Mouse (Mus musculus) midbrain, embryonic 11.5 days (tissue): ENCODE measurements around the gene Heatr6. TPM values are rescaled to one million over a fixed set of nuclear protein-coding genes. Genes with fewer than 3 reads are reported as not detected.

Experiments used
- ATAC-seq: fragments of 200-750 bp; cut with Nextera tagmentation; 2 replicates; pipeline ENCODE4 v1.8.0; 2017; ENCODE audit warnings: moderate TSS enrichment, moderate library complexity; ENCODE audit not compliant: low FRiP score
- DNase-seq: peaks from one replicate; pipeline ENCODE4 v3.0.0; 2015; ENCODE audit warnings: low spot score; ENCODE audit errors: missing footprints
- H3K27ac ChIP-seq: fragments of 300-500 bp; sonication (generic); 2 replicates; pipeline ENCODE4 v1.5.1; 2014; ENCODE audit warnings: low read depth, low read length
- H3K27me3 ChIP-seq: fragments of 300-500 bp; sonication (generic); 2 replicates; pipeline ENCODE4 v1.6.1; 2014; ENCODE audit warnings: mild to moderate bottlenecking, low read length, moderate library complexity, mixed read lengths; ENCODE audit not compliant: control insufficient read depth, insufficient read depth
- H3K36me3 ChIP-seq: fragments of 300-500 bp; sonication (generic); 2 replicates; pipeline ENCODE4 v1.6.1; 2014; ENCODE audit warnings: mild to moderate bottlenecking, low read length, moderate library complexity, mixed read lengths; ENCODE audit not compliant: control insufficient read depth, insufficient read depth
- H3K4me1 ChIP-seq: fragments of 300-500 bp; sonication (generic); 2 replicates; pipeline ENCODE4 v1.6.1; 2014; ENCODE audit warnings: low read length; ENCODE audit not compliant: control insufficient read depth, insufficient read depth
- H3K4me2 ChIP-seq: fragments of 300-500 bp; sonication (generic); 2 replicates; pipeline ENCODE4 v1.6.1; 2014; ENCODE audit warnings: mild to moderate bottlenecking, moderate library complexity
- H3K4me3 ChIP-seq: fragments of 300-500 bp; sonication (generic); 2 replicates; pipeline ENCODE4 v1.5.1; 2014; ENCODE audit warnings: low read depth, low read length
- H3K9ac ChIP-seq: fragments of 300-500 bp; sonication (generic); 2 replicates; pipeline ENCODE4 v1.6.1; 2014; ENCODE audit warnings: low read length
- H3K9me3 ChIP-seq: fragments of 300-500 bp; sonication (generic); 2 replicates; pipeline ENCODE4 v1.6.1; 2016; ENCODE audit warnings: low read length; ENCODE audit not compliant: control insufficient read depth
- WGBS: fragments of 180-500 bp; shearing (Covaris S2); extraction: QIAGEN DNeasy Blood & Tissue Kit; methylation state at CpG from one replicate; pipeline ENCODE4 v1.1.7; 2014; 5-methylcytosine and 5-hydroxymethylcytosine counted together
- polyA plus RNA-seq: library from polyadenylated mRNA; unstranded; fragments of >200 nt; fragmentation: Nextera tagmentation; extraction: Ambion mirVana; gene quantifications from 2 replicates; pipeline ENCODE4 v1.2.1, GENCODE M21; 2014

Gene Heatr6
- polyA plus RNA-seq, 1 experiment from 2014 or later, result 31.9 TPM

DNA sequence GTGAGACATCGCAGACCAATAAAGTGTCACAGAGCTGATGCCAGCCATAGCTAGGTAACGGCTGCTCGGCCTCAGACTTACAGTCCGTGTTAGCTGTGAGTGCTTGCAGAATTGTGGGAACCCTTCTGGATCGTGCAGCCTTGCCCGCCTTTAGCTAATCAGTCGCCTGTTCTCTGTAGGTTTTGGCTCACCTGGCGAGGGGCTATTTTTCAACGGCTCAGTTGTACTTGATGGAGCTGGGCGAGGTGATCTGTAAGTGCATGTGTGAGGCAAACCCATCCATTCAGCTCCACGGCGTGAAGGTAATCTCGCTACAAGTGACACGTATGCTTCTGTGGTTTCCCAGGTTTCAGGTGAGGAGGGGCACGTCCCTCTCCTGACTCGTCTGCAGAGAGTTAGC, 20.2 kb downstream of the Heatr6 start:
- Histone ChIP-seq H3K9me3 (no peaks in the 10 kb centered on the region), H3K4me3 (no peak overlapping the region), H3K4me2 (no peak overlapping the region), H3K27ac (no peak overlapping the region), H3K9ac (no peak overlapping the region), H3K27me3 (no peaks in the 10 kb centered on the region), H3K36me3 (peaks cover 27% of the 10 kb centered on the region), H3K4me1 (no peaks in the 10 kb centered on the region)
- DNase-seq (peak; percentile 69), ATAC-seq (no peak)
- 93% methylated on average over 16 of the region's 16 CpGs for WGBS

DNA sequence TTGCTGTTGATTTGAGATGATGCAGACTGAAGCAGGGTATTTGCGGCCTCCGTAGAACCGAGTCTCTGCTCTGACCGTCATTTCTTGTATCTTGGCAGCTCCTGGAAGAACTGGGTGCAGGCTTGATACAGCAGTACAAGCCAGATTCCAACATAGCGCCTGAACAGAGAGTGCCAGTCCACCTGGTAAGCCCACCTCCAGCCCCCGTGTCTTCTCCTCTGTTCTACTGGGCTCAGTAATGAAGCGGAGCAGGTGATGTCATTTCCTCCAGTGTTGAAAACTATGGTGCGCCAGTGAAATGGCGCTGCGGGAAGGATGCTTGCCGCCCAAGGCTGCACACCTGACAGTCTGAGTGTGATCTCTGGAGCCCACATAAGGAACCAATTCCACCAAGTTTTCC, 20.8 kb downstream of the Heatr6 start:
- no peak overlapping the region for H3K9ac ChIP-seq
- H3K4me2 ChIP-seq, result no peak overlapping the region
- ATAC-seq (no peak), DNase-seq (no peak)
- H3K4me1 ChIP-seq, result no peaks in the 10 kb centered on the region
- WGBS, result 96% methylated on average over 11 of the region's 11 CpGs
- no peaks in the 10 kb centered on the region for H3K9me3 ChIP-seq
- H3K27ac ChIP-seq, result no peak overlapping the region
- no peaks in the 10 kb centered on the region for H3K27me3 ChIP-seq
- H3K36me3 ChIP-seq, result peaks cover 25% of the 10 kb centered on the region
- no peak overlapping the region for H3K4me3 ChIP-seq

DNA sequence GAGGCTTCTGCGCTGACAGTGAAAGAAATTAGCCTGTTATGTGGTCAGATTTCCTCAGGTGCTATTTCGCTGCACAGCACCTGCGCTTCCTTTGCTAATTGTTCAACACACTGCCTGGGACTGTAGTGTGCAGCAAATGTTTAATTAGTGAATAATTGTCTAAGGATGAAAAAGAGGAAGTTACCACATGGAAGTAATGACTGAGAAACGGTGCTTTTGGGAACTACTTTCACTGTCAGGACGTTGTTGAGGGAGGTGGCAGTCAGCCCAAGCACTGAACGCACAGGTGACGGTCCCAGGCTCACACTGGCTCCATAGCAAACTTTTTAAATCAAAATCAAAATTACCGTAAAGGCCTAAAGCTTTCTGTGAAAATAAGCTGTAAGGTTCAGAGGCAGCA, 23.3 kb downstream of the Heatr6 start:
- no peak for ATAC-seq
- Histone ChIP-seq H3K27ac (no peak overlapping the region), H3K4me2 (no peak overlapping the region), H3K9ac (no peak overlapping the region), H3K4me1 (no peaks in the 10 kb centered on the region), H3K4me3 (no peak overlapping the region), H3K27me3 (no peaks in the 10 kb centered on the region), H3K36me3 (peaks cover 27% of the 10 kb centered on the region), H3K9me3 (no peaks in the 10 kb centered on the region)
- WGBS, result 92% methylated on average over 8 of the region's 8 CpGs
- DNase-seq, result no peak

- ATAC-seq, result no peak
- no peaks in the 10 kb centered on the region for H3K9me3 ChIP-seq
- no peak overlapping the region for H3K27ac ChIP-seq
- no peaks in the 10 kb centered on the region for H3K27me3 ChIP-seq
- no peak overlapping the region for H3K9ac ChIP-seq
- 89% methylated on average over 14 of the region's 14 CpGs for WGBS
- H3K4me3 ChIP-seq, result no peak overlapping the region
- H3K4me1 ChIP-seq, result no peaks in the 10 kb centered on the region
- DNase-seq, result peak; percentile 81
- no peak overlapping the region for H3K4me2 ChIP-seq
- H3K36me3 ChIP-seq, result peaks cover 11% of the 10 kb centered on the region
Measured at GRCm38 (mm10) chr11:83783931-83784600, 30.6 kb downstream of the Heatr6 start.

DNA sequence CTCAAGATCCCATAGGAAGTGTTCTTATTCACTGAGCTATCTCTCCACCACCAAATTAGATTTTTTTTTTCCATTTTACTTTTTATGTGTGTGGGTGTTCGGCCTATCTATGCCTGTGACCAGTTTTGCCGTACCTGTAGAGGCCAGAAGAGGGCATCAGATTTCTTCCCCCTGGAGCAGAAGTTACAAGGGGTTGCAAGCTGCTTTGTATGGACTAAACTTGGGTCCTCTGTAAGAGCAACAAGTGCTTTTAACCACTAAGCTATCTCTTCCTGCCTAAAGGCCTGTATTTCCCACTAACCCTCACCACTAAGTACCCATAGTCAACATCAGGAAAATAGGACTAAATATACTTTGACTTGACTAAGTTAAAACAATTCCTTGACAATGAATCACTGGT, 31.2 kb downstream of the Heatr6 start:
- no peak overlapping the region for H3K9ac ChIP-seq
- DNase-seq (peak; percentile 83), ATAC-seq (no peak)
- no peak overlapping the region for H3K4me2 ChIP-seq
- H3K27ac ChIP-seq, result no peak overlapping the region
- no peaks in the 10 kb centered on the region for H3K4me1 ChIP-seq
- 92% methylated on average over 2 of the region's 2 CpGs for WGBS
- H3K9me3 ChIP-seq, result no peaks in the 10 kb centered on the region
- H3K27me3 ChIP-seq, result no peaks in the 10 kb centered on the region
- no peak overlapping the region for H3K4me3 ChIP-seq
- peaks cover 11% of the 10 kb centered on the region for H3K36me3 ChIP-seq

DNA sequence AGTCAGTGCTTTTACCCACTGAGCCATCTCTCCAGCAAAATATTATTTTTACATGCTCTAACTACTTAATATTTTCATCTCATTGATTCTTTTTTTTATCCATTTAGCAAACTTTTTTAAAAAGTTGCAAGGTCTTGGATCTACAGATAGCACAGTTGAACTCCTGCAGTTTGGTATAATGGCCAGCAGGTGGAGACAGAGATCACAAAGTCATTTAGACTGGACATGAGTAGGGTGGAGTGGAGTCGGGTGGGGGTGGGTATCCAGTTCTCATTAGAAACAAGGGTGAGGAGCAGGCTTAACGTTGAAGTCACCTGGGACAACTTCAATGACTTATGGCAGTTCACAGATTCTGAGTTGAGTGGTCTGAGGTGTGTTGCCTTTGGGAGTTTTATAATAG, 31.9 kb downstream of the Heatr6 start:
- 0 out of 2 replicates have a peak, but pooled peaks have one; percentile 48 for ATAC-seq
- Histone ChIP-seq H3K9me3 (no peaks in the 10 kb centered on the region), H3K36me3 (peaks cover 4% of the 10 kb centered on the region), H3K9ac (no peak overlapping the region), H3K4me1 (no peaks in the 10 kb centered on the region), H3K27ac (no peak overlapping the region), H3K4me3 (no peak overlapping the region), H3K4me2 (no peak overlapping the region), H3K27me3 (no peaks in the 10 kb centered on the region)
- peak; percentile 94 for DNase-seq
- 27% methylated on average over 2 of the region's 2 CpGs for whole genome bisulfite sequencing

DNA sequence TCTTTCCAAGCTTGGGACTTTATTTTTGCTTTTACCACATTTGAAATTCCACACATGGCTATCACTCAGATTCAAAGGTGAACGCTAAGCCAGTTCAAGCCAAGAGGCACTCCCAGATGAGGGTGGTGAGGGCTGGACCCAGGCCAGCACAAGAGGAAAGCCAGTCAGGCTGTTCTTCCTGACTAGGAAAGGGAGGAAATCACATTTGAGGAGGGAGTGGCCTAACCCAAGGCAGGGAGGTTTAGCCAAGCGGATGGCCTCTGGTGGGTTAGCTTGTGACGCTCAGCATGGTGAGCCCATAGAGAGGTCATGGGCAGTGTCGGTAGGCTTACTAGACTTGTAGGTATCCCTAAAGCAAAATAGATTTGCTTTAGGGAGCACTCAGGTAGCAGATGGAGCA, 33.3 kb downstream of the Heatr6 start:
- Histone ChIP-seq H3K27me3 (no peaks in the 10 kb centered on the region), H3K9ac (no peak overlapping the region), H3K4me2 (no peak overlapping the region), H3K4me3 (no peak overlapping the region), H3K27ac (no peak overlapping the region), H3K9me3 (no peaks in the 10 kb centered on the region), H3K36me3 (no peaks in the 10 kb centered on the region), H3K4me1 (no peaks in the 10 kb centered on the region)
- 85% methylated on average over 4 of the region's 4 CpGs for WGBS
- ATAC-seq (no peak), DNase-seq (no peak)

- Histone ChIP-seq H3K4me1 (no peaks in the 10 kb centered on the region), H3K9ac (no peak overlapping the region), H3K36me3 (no peaks in the 10 kb centered on the region), H3K27me3 (no peaks in the 10 kb centered on the region), H3K4me3 (no peak overlapping the region), H3K4me2 (no peak overlapping the region), H3K9me3 (no peaks in the 10 kb centered on the region), H3K27ac (no peak overlapping the region)
- no peak for ATAC-seq
- DNase-seq, result peak; percentile 69
- 84% methylated on average over 15 of the region's 15 CpGs for WGBS
Measured at GRCm38 (mm10) chr11:83787401-83788021, 34.0 kb downstream of the Heatr6 start.

- no peak overlapping the region for H3K27ac ChIP-seq
- no peaks in the 10 kb centered on the region for H3K27me3 ChIP-seq
- 77% methylated on average over 8 of the region's 8 CpGs for WGBS
- no peaks in the 10 kb centered on the region for H3K9me3 ChIP-seq
- H3K4me1 ChIP-seq, result no peaks in the 10 kb centered on the region
- peak; percentile 26 for DNase-seq
- ATAC-seq, result no peak
- no peak overlapping the region for H3K4me3 ChIP-seq
- H3K36me3 ChIP-seq, result no peaks in the 10 kb centered on the region
- H3K9ac ChIP-seq, result no peak overlapping the region
- no peak overlapping the region for H3K4me2 ChIP-seq
Measured at GRCm38 (mm10) chr11:83788331-83788730, 34.8 kb downstream of the Heatr6 start.
